In genomic region chr2:26594022-26594346, GRCm38 (mm10) we compare ENCODE assay signal across 9 mouse cellular contexts. TPM values are rescaled to one million over a fixed set of nuclear protein-coding genes. Genes with fewer than 3 reads are reported as not detected.
DNase-seq lines count a peak whose midpoint lies in the region; ATAC-seq and TF ChIP-seq lines count a peak whose summit lies in the region.
"Had no signal": no experiment of that assay in that cellular context is flagged by ENCODE, and none has a peak within 500 bp of the region (broad histone marks: within the 10 kb centered on the region; RNA-seq: fewer than 3 reads in every experiment).

No protein-coding gene starts in this region.

- no peak overlapping the region for H3K9ac ChIP-seq in heart, adult 2 months (ENCODE audit: low read depth, low read length)
- no peak overlapping the region for H3K9ac ChIP-seq in lung, postnatal 0 days (replicated peaks; ENCODE audit: low read depth)
- H3K9ac ChIP-seq: limb, embryonic 13.5 days had no signal

- intact Hi-C loops in heart, adult 2 months (cut with DNase I): no loop called here
- intact Hi-C loops in heart, postnatal 25 days (cut with DNase I): no loop called here

- peaks cover 5% of the 10 kb centered on the region; the same call in 1 of the 2 replicates for H3K36me3 ChIP-seq in heart, adult 2 months (ENCODE audit: control insufficient read depth, insufficient read depth, low read length)
- peaks cover 82% of the 10 kb centered on the region for H3K36me3 ChIP-seq in E14TG2a.4 (ENCODE audit: insufficient read depth, low read length)
- H3K36me3 ChIP-seq in lung, postnatal 0 days (ENCODE audit: insufficient read depth, low read length): peaks cover 28% of the 10 kb centered on the region

- ATAC-seq in lung, postnatal 0 days: peak; percentile 41

- H3K79me2 ChIP-seq in heart, adult 2 months (replicated peaks; ENCODE audit: control insufficient read depth, insufficient read depth, low read length): no peaks in the 10 kb centered on the region

- H3K4me3 ChIP-seq in heart, adult 2 months: no peak overlapping the region
- no peak overlapping the region for H3K4me3 ChIP-seq in E14TG2a.4 (replicated peaks; ENCODE audit: low read length)
- no peak overlapping the region for H3K4me3 ChIP-seq in lung, postnatal 0 days (ENCODE audit: low read depth, low read length)
- H3K4me3 ChIP-seq: limb, embryonic 13.5 days had no signal

- TF ChIP-seq EP300 in heart, adult 2 months (IDR thresholded peaks at IDR 0.05; ENCODE audit: insufficient read depth, low read depth, low read length): peak; percentile 84
- 0 out of 2 replicates have a peak, but pooled peaks have one; percentile 6 for TF ChIP-seq EP300 in lung, postnatal 0 days (IDR thresholded peaks at IDR 0.05)

- peak; percentile 59; the same call in 1 of the 2 replicates for TF ChIP-seq POLR2A in heart, adult 2 months (IDR thresholded peaks at IDR 0.05; ENCODE audit: insufficient read depth, low read depth, low read length)

- H3K4me1 ChIP-seq in heart, adult 2 months (ENCODE audit: control insufficient read depth, insufficient read depth, low read length): no peaks in the 10 kb centered on the region; the same call in 1 of the 2 replicates
- H3K4me1 ChIP-seq in E14TG2a.4 (replicated peaks; ENCODE audit: low read depth, low read length): peaks cover 65% of the 10 kb centered on the region
- H3K4me1 ChIP-seq in lung, postnatal 0 days (ENCODE audit: insufficient read depth, low read depth, low read length): peaks cover 6% of the 10 kb centered on the region
- H3K4me1 ChIP-seq: limb, embryonic 13.5 days had no signal

- no peak overlapping the region; the same call in 1 of the 2 replicates for H3K27ac ChIP-seq in heart, adult 2 months
- H3K27ac ChIP-seq in lung, postnatal 0 days (ENCODE audit: low read length): no peak overlapping the region
- H3K27ac ChIP-seq: limb, embryonic 13.5 days had no signal

- no peaks in the 10 kb centered on the region for H3K27me3 ChIP-seq in heart, adult 2 months (ENCODE audit: control insufficient read depth, insufficient read depth, low read length)
- H3K27me3 ChIP-seq in E14TG2a.4 (ENCODE audit: insufficient read depth, low read length): no peaks in the 10 kb centered on the region
- H3K27me3 ChIP-seq in lung, postnatal 0 days (replicated peaks; ENCODE audit: insufficient read depth, low read length): no peaks in the 10 kb centered on the region
- H3K27me3 ChIP-seq: limb, embryonic 13.5 days had no signal

- TF ChIP-seq CTCF in heart, adult 2 months (IDR thresholded peaks at IDR 0.05): peak; percentile 78
- peak; percentile 33; the same call in 1 of the 2 replicates for TF ChIP-seq CTCF in E14TG2a.4 (conservative IDR thresholded peaks at IDR 0.05; ENCODE audit: low read length)
- peak; percentile 69 for TF ChIP-seq CTCF in lung, postnatal 0 days (IDR thresholded peaks at IDR 0.05)

- WGBS in heart, adult 2 months: 40% methylated on average over 9 of the region's 9 CpGs
- 35% methylated on average over 9 of the region's 9 CpGs for WGBS in lung, postnatal 0 days

- no peaks in the 10 kb centered on the region for H3K9me3 ChIP-seq in E14TG2a.4 (ENCODE audit: low read length)
- no peaks in the 10 kb centered on the region for H3K9me3 ChIP-seq in lung, postnatal 0 days (ENCODE audit: low read length)
- H3K9me3 ChIP-seq: limb, embryonic 13.5 days had no signal

- no peak overlapping the region for H3K4me2 ChIP-seq in lung, postnatal 0 days (replicated peaks; ENCODE audit: low read depth, low read length)
- H3K4me2 ChIP-seq: limb, embryonic 13.5 days had no signal

- DNase-seq in heart, adult 2 months: peak in 1 of 2 experiments; percentile 73
- DNase-seq in heart, postnatal 25 days (ENCODE audit: low spot score): no peak
- peak; percentile 63 for DNase-seq in c-Kit-positive CD71-positive TER-119-positive erythroid progenitor cells, embryonic 14.5 days (ENCODE audit: low spot score)
- DNase-seq in kidney, adult 11 months: peak; percentile 79
- DNase-seq in lung, postnatal 0 days (ENCODE audit: low spot score): peak; percentile 71
- DNase-seq in thymus, postnatal 10 days (ENCODE audit: low spot score in 2 of 2): peak; percentile 57 to 77
- DNase-seq in ovary, postnatal 14 days (ENCODE audit: low spot score): no peak

RNA-seq across cellular contexts. Expression of gene Gm20532, which starts 7.5 kb away (rescaled TPM):
- total RNA-seq in heart, adult 2 months (2021): not detected
- not detected in 2 replicates for polyA plus RNA-seq in heart, adult 2 months (2012; rRNA removed)
- not detected for total RNA-seq in heart, postnatal 25 days (2021)
- not detected in 2 replicates for polyA plus RNA-seq in lung, postnatal 0 days (2015; fragmentation: Nextera tagmentation; extraction: Ambion mirVana)
- polyA plus RNA-seq: limb, embryonic 13.5 days had no signal

RNA-seq across cellular contexts. Expression of gene Agpat2, which starts 10.2 kb away (rescaled TPM):
- 10 to 100 TPM; 52.8 to 59.2 TPM for total RNA-seq in heart, adult 2 months (2021)
- 117 and 142 TPM in 2 replicates for polyA plus RNA-seq in heart, adult 2 months (2012; rRNA removed)
- total RNA-seq in heart, postnatal 25 days (2021): 10 to 100 TPM; 49.7 to 51.6 TPM
- 59.5 and 72.8 TPM in 2 replicates for polyA plus RNA-seq in lung, postnatal 0 days (2015; fragmentation: Nextera tagmentation; extraction: Ambion mirVana)

RNA-seq across cellular contexts. Expression of gene Egfl7, which starts 14.2 kb away (rescaled TPM):
- total RNA-seq in heart, adult 2 months (2021): 100 to 1,000 TPM; 102 to 111 TPM
- polyA plus RNA-seq in heart, adult 2 months (2012; rRNA removed): 499 and 610 TPM in 2 replicates
- 100 to 1,000 TPM; 149 to 179 TPM for total RNA-seq in heart, postnatal 25 days (2021)
- polyA plus RNA-seq in lung, postnatal 0 days (2015; fragmentation: Nextera tagmentation; extraction: Ambion mirVana): 412 and 467 TPM in 2 replicates

RNA-seq across cellular contexts. Expression of gene Fam69b, which starts 34.3 kb away (rescaled TPM):
- 10 to 100 TPM; 20.0 to 21.1 TPM for total RNA-seq in heart, adult 2 months (2021)
- polyA plus RNA-seq in heart, adult 2 months (2012; rRNA removed): 45.7 and 47.6 TPM in 2 replicates
- 10 to 100 TPM; 26.9 to 28.9 TPM for total RNA-seq in heart, postnatal 25 days (2021)
- 6.2 and 8.2 TPM in 2 replicates for polyA plus RNA-seq in lung, postnatal 0 days (2015; fragmentation: Nextera tagmentation; extraction: Ambion mirVana)

Comparison
In these comparisons a context has a peak if more than half of its experiments do, and no peak if none do; other contexts are left out.
1. DNase-seq: peak in c-Kit-positive CD71-positive TER-119-positive erythroid progenitor cells, embryonic 14.5 days (single experiment), kidney, adult 11 months (single experiment), lung, postnatal 0 days (single experiment) and thymus, postnatal 10 days (2 of 2); none in heart, postnatal 25 days (single experiment) and ovary, postnatal 14 days (single experiment).
2. Peak in every context shown above with its lines, with median percentiles within 50 percentile points of each other: CTCF ChIP-seq.